Mouse (Mus musculus) T-helper 1 cell (primary cell): ENCODE measurements around the gene Tsfm.

Experiments
- in situ Hi-C: fragments of 300-600 bp; cut with MboI, MseI; formaldehyde crosslinking; loops from one replicate; pipeline ENCODE4 v1.15.1; 2025; ENCODE audit warnings: high pct_unique_total_duplicates

Tsfm gene

DNA sequence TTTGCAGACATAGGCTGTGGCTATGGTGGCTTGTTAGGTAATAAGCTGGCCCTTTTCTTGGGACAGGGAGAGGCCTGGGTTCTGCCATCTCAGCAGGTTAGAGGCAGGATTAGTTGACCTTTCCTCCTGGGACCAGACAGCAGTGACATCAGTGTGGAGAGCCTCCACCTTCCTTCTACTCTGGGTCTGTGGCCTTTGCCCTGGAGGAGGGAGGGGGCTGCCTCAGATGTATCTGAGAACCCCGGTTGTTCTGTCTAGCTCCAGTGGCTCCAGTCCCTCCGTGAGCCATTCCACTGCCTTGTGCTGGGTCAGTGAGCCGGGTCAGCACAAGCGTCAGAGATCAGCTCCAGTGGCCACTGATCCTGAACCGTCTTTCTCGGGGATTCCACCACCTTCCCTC is 12.5 kb upstream of the Tsfm start:
- in situ Hi-C loops, result no loop called here

DNA sequence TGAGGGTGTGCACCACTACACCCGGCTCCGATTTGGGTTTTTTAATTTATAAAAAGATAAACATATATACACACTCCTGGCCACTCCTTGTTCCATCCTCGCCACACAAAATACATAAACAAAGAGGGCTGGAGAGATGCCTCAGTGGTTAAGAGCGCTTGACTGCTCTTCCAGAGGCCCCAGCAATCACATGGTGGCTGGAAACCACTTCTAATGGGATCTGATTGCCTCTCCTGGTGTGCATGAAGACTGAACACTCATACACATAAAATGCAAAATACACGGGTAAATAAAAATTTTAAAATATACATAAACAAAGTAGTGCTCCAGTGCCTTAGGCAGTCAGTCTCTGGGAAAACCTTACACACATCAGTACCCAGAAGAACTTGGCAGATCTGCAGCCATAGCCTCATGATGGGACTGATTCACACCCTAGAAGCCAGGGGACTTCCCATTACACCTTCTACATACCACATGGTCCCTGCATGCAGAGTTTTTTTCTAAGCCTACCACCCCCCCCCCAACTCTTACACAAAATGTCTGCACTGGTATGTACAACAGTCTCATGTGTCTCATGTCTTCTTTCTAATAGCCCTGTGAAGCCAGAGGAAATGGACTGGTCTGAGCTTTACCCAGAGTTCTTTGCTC is 12.0 kb upstream of the Tsfm start:
- in situ Hi-C loops, result no loop called here

GRCm38 (mm10) chr10:127041774-127042338 is 11.2 kb upstream of the Tsfm start:
- in situ Hi-C loops, result no loop called here

- in situ Hi-C loops, result no loop called here
Observed at GRCm38 (mm10) chr10:127041274-127041766, 10.7 kb upstream of the Tsfm start, which contains the start of the genes Mettl1 and Eef1akmt3. Gene Mettl1, plus strand, starts transcription at chr10:127041414. Gene Eef1akmt3, minus strand, starts transcription at chr10:127041513.

GRCm38 (mm10) chr10:127040569-127041214 is 10.1 kb upstream of the Tsfm start:
- in situ Hi-C loops, result no loop called here

- in situ Hi-C loops, result no loop called here
Observed at GRCm38 (mm10) chr10:127037641-127038040, 7.0 kb upstream of the Tsfm start.

DNA sequence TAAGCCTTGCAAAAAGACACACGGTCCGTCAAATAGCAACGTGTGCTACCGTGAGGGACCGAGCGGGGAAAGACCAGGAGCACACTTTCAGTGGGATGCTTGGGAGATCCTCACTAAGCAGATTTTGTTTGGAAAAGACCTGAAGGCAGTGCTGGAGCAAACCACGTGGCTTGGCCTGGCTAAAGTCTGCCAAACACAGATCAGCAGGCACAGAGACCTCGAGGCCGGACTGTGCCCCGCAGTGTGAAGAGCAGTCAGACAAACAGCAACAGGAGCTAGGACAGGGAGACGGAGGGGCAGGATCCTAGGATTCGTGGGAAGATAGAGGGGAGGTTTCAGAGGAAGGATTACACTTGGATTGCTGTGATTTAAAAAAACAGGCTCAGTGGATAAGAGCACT is 5.6 kb upstream of the Tsfm start:
- in situ Hi-C loops, result no loop called here

GRCm38 (mm10) chr10:127033301-127033741 is 2.7 kb upstream of the Tsfm start:
- in situ Hi-C loops, result no loop called here

- in situ Hi-C loops, result no loop called here
Observed at GRCm38 (mm10) chr10:127018422-127018821, 12.2 kb downstream of the Tsfm start.

DNA sequence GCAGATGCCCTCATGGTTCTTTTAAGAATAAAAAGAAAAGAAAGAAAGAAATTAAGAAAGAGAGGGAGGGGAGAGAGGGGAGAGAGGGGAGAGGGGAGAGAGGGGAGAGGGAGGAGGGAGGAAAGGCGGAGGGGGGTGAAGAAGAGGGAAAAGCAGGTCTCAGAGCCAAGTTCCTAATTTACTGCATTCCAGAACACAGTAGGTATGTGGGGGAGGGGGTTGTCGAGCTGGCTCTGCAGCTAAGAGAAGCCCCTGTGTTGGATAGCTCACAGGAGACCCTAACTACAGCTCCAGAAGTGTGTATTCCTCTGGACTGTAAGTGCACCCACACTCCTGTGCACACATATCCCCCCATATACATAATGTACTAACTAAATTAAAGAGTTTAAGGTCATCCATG is 13.6 kb downstream of the Tsfm start:
- in situ Hi-C loops, result no loop called here

- in situ Hi-C loops, result no loop called here
Observed at GRCm38 (mm10) chr10:127016488-127016887, 14.2 kb downstream of the Tsfm start.

DNA sequence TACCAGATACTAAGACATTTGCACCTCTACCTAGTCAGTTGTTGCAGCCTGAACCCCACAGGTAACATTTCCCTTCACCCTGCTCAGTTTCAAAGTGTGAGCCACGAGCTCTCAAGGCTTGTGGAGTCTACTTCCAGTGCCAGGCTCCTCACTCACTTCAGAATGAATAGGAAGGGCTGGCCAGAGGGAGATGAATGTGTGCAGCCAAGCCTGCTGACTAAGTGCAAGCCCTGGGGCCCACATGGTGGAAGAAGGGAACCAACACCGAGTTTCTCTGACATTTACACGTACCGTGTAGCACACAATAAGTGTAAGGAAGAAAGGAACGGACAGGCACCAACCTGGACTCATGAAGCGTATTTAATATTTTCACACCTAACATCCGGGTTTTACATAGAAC is 26.8 kb downstream of the Tsfm start:
- in situ Hi-C loops, result no loop called here

DNA sequence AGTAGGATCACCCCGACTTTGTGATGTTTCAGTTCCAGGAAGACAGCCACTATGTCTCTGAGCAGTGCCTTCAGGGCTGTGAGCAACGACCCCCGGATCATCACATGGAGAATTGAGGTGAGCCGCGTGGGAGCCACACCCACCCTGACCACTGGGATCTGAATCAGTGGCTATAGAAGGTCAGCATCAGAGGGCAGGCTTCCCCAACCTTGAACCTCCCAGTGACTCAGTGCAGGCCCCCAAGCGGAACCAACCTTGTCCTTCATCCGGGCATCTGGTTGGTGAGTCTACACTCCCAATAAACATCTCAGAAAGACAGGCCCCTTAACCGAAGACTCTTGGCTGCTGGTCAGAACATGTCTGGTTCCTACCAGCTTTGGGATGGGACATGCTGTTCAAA is 27.3 kb downstream of the Tsfm start:
- in situ Hi-C loops, result no loop called here

GRCm38 (mm10) chr10:127002765-127003164 is 27.9 kb downstream of the Tsfm start:
- in situ Hi-C loops, result no loop called here

- in situ Hi-C loops, result no loop called here
Observed at GRCm38 (mm10) chr10:127002056-127002455, 28.6 kb downstream of the Tsfm start.

DNA sequence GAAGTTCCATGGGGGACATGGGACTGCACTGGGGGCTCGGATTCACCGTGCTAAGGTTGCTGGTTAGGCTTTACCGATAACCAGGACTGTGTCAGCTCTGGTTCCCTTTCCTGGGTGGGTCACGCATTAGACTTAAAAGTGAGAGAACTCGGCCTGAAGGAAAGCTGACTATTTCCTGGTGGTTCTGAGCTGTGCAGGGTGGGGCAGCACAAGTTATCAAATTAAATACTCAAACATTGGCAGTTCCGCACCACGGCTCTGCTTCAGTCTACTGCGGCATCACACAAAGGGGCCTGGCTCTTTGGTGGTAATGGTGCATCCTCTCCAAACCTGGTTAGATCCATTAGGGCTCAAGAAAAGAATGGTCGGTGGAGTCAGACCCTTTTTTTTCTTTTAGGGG is 29.3 kb downstream of the Tsfm start:
- in situ Hi-C loops, result no loop called here

GRCm38 (mm10) chr10:127000529-127000928 is 30.1 kb downstream of the Tsfm start, which contains the start of gene Avil:
Gene Avil, plus strand, starts transcription at chr10:127000709.
- in situ Hi-C loops, result no loop called here

- in situ Hi-C loops, result no loop called here
Observed at GRCm38 (mm10) chr10:126997340-126998113, 33.1 kb downstream of the Tsfm start.

- in situ Hi-C loops, result no loop called here
Observed at GRCm38 (mm10) chr10:126993621-126994020, 37.0 kb downstream of the Tsfm start.

DNA sequence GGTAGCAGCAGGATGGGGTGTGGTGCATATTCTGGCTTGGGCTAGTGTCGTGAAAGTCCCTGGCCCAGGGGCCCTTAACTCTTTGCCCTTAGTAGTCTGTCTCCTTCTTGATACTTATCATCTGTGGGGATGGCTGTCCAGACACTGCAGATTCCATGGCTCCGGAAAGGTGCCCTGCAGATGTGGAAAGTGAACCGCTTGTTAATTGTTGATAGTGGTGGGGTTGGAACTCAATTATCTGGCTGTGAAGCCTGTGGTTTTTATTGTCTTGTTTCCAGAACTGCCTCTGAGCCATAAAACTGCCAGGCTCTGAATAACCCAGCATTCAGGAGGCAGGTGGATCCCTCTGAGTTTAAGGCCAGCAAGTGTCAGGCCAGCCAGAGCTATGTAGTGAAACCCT is 39.0 kb downstream of the Tsfm start:
- in situ Hi-C loops, result no loop called here

GRCm38 (mm10) chr10:126990313-126991056 is 40.2 kb downstream of the Tsfm start:
- in situ Hi-C loops, result no loop called here
